Comparison of ENCODE assay signal across 23 mouse cellular contexts in the genomic region with DNA sequence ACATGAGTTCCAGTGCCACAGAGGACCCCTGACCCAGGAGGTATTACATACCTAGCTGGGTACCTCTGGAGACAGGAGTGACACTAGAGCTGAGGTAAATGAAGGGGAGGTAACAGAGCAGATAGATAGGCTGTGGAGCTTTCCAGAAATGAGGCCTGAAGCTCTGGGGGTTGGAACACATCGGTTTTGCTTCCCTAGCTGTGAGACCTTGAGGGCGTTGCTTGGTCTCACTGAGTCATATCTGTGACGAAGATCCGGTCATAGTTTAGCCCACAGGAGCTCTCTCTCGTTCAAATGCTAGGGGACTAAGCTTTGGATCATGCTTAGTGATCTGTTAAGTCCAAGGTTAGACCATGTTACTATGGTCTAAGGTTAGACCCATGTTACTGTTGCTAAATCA. TPM values are rescaled to one million over a fixed set of nuclear protein-coding genes. Genes with fewer than 3 reads are reported as not detected.
"Had no signal": no experiment of that assay in that cellular context is flagged by ENCODE, and none has a peak within 500 bp of the region (broad histone marks: within the 10 kb centered on the region; RNA-seq: fewer than 3 reads in every experiment).

No protein-coding gene starts in this region.

- DNase-seq: heart, postnatal 10 days; heart, postnatal 14 days; heart, postnatal 4 days; kidney, adult 11 months; kidney, adult 18-20 months; kidney, adult 2 months; kidney, adult 8-10 months; kidney, adult 9 months; kidney, postnatal 10 days; kidney, postnatal 14 days; kidney, postnatal 25 days; kidney, postnatal 36 days; kidney, postnatal 4 days; layer of hippocampus, adult 9-11 months; layer of hippocampus, postnatal 36 days had no signal

RNA-seq across cellular contexts. Expression of a gene that starts 49.0 kb away (rescaled TPM):
- total RNA-seq: heart, postnatal 10 days; heart, postnatal 25 days; heart, postnatal 4 days; hematopoietic stem cell, adult 5-6 weeks; hindbrain, postnatal 0 days; layer of hippocampus, adult 18-20 months; layer of hippocampus, adult 2 months; layer of hippocampus, postnatal 10 days; layer of hippocampus, postnatal 14 days; layer of hippocampus, postnatal 36 days; left cerebral cortex, adult 2 months had no signal
